Mouse (Mus musculus): ENCODE data around the gene Lect2. TPM values are rescaled to one million over a fixed set of nuclear protein-coding genes. Genes with fewer than 3 reads are reported as not detected.

Lect2 gene
- polyA plus RNA-seq (2015; fragmentation: Nextera tagmentation; extraction: Ambion mirVana), result not detected in 2 replicates

GRCm38 (mm10) chr13:56548401-56548800 lies at the start of gene Lect2:
TSS of gene Lect2 (minus strand) at chr13:56548502.
- Histone ChIP-seq H3K9me3 (no peaks in the 10 kb centered on the region), H3K4me1 (no peaks in the 10 kb centered on the region), H3K36me3 (replicated peaks) (no peaks in the 10 kb centered on the region), H3K9ac (no peak within 1 kb of the TSS), H3K4me2 (no peak within 1 kb of the TSS), H3K27ac (no peak within 1 kb of the TSS), H3K27me3 (replicated peaks) (no peaks in the 10 kb centered on the region), H3K4me3 (no peak within 1 kb of the TSS)
- no peak for ATAC-seq (replicated peaks)
- WGBS, result 72% methylated on average over 9 of the region's 9 CpGs

DNA sequence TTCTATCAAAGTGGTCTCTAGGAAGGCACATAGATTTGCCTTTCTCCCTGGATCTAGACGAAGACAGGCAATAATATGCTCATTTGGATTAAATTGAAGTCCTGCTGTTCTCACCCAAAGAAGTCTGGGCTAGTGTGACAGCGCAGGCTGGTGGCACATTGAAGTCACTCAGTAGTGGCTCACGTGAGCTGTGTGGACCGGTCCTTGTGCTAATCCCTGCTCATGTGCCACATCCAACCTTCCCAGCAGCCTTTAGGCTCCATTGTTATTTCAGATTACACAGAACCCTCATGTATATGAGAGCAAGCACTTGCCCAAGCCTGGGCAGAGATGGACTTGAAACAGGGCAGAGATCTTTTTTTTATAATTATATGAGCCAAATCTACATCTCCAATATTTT lies 49.0 kb upstream of the Lect2 start:
- no peak overlapping the region for H3K9ac ChIP-seq

GRCm38 (mm10) chr13:56595246-56595645 lies 46.9 kb upstream of the Lect2 start:
- H3K4me2 ChIP-seq, result no peak overlapping the region
- ATAC-seq (replicated peaks), result no peak
- H3K4me1 ChIP-seq, result peaks cover 10% of the 10 kb centered on the region; the same call in 1 of the 2 replicates
- 73% methylated on average over 8 of the region's 8 CpGs for WGBS
- no peak overlapping the region for H3K27ac ChIP-seq
- H3K27me3 ChIP-seq (replicated peaks), result 0 out of 2 replicates have a peak, but pooled peaks cover 2% of the 10 kb centered on the region
- H3K9ac ChIP-seq, result no peak overlapping the region
- H3K9me3 ChIP-seq, result no peaks in the 10 kb centered on the region
- H3K36me3 ChIP-seq (replicated peaks), result no peaks in the 10 kb centered on the region
- H3K4me3 ChIP-seq, result no peak overlapping the region

More for the DNA sequence above, 49.0 kb upstream of the Lect2 start:
- Histone ChIP-seq H3K4me1 (peaks cover 14% of the 10 kb centered on the region; the same call in 1 of the 2 replicates), H3K9me3 (no peaks in the 10 kb centered on the region), H3K36me3 (replicated peaks) (no peaks in the 10 kb centered on the region), H3K4me3 (no peak overlapping the region), H3K4me2 (no peak overlapping the region), H3K27ac (no peak overlapping the region), H3K27me3 (replicated peaks) (0 out of 2 replicates have a peak, but pooled peaks cover 2% of the 10 kb centered on the region)
- 42% methylated on average over 4 of the region's 4 CpGs for WGBS
- ATAC-seq (replicated peaks), result 0 out of 2 replicates have a peak, but pooled peaks have one; percentile 45

GRCm38 (mm10) chr13:56593961-56594391 lies 45.7 kb upstream of the Lect2 start:
- WGBS, result 75% methylated on average over 7 of the region's 7 CpGs
- H3K4me3 ChIP-seq, result no peak overlapping the region
- H3K9me3 ChIP-seq, result no peaks in the 10 kb centered on the region
- no peak overlapping the region for H3K4me2 ChIP-seq
- H3K4me1 ChIP-seq, result peaks cover 10% of the 10 kb centered on the region; the same call in 1 of the 2 replicates
- H3K27me3 ChIP-seq (replicated peaks), result peaks cover 2% of the 10 kb centered on the region; the same call in 1 of the 2 replicates
- no peak overlapping the region for H3K9ac ChIP-seq
- H3K36me3 ChIP-seq (replicated peaks), result no peaks in the 10 kb centered on the region
- H3K27ac ChIP-seq, result no peak overlapping the region
- no peak for ATAC-seq (replicated peaks)

- Histone ChIP-seq H3K4me1 (peaks cover 9% of the 10 kb centered on the region; the same call in 1 of the 2 replicates), H3K36me3 (replicated peaks) (no peaks in the 10 kb centered on the region), H3K9me3 (no peaks in the 10 kb centered on the region), H3K27ac (no peak overlapping the region), H3K9ac (no peak overlapping the region), H3K4me2 (no peak overlapping the region), H3K27me3 (replicated peaks) (peaks cover 2% of the 10 kb centered on the region; the same call in 1 of the 2 replicates), H3K4me3 (no peak overlapping the region)
- no peak for ATAC-seq (replicated peaks)
- WGBS, result 93% methylated on average over 5 of the region's 5 CpGs
These were observed 44.9 kb upstream of the Lect2 start for GRCm38 (mm10) chr13:56593196-56593595.

DNA sequence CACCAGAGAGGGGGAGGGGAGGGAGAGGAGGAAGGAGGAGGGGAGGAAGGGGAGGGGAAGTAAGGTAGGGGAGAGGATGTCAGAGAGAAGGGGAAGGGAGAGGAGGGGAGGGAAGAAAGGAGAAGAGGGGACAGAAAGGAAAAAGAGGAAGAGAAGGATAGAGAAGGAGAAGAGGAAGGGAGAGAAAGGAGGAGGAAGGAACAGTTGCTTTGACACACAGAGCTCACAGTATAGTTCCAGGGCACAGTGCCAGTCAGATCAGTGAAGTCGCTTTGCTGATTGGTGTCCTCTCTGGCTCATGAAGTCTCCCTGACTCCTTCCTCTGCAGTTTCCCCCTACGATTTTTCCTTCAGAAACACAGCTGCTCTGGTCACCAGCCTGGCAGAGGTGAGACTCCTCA lies 43.6 kb upstream of the Lect2 start:
- no peak overlapping the region for H3K27ac ChIP-seq
- no peak for ATAC-seq (replicated peaks)
- WGBS, result 84% methylated on average over 2 of the region's 2 CpGs
- no peak overlapping the region for H3K4me2 ChIP-seq
- H3K4me3 ChIP-seq, result no peak overlapping the region
- H3K4me1 ChIP-seq, result 0 out of 2 replicates have a peak, but pooled peaks cover 4% of the 10 kb centered on the region
- H3K36me3 ChIP-seq (replicated peaks), result no peaks in the 10 kb centered on the region
- H3K9ac ChIP-seq, result no peak overlapping the region
- H3K27me3 ChIP-seq (replicated peaks), result peaks cover 2% of the 10 kb centered on the region; the same call in 1 of the 2 replicates
- no peaks in the 10 kb centered on the region for H3K9me3 ChIP-seq

GRCm38 (mm10) chr13:56591191-56591590 lies 42.9 kb upstream of the Lect2 start:
- Histone ChIP-seq H3K9me3 (no peaks in the 10 kb centered on the region), H3K27ac (no peak overlapping the region), H3K4me1 (0 out of 2 replicates have a peak, but pooled peaks cover 4% of the 10 kb centered on the region), H3K36me3 (replicated peaks) (no peaks in the 10 kb centered on the region), H3K27me3 (replicated peaks) (peaks cover 2% of the 10 kb centered on the region; the same call in 1 of the 2 replicates), H3K4me2 (no peak overlapping the region), H3K9ac (no peak overlapping the region), H3K4me3 (no peak overlapping the region)
- WGBS, result 94% methylated on average over 8 of the region's 8 CpGs
- no peak for ATAC-seq (replicated peaks)

DNA sequence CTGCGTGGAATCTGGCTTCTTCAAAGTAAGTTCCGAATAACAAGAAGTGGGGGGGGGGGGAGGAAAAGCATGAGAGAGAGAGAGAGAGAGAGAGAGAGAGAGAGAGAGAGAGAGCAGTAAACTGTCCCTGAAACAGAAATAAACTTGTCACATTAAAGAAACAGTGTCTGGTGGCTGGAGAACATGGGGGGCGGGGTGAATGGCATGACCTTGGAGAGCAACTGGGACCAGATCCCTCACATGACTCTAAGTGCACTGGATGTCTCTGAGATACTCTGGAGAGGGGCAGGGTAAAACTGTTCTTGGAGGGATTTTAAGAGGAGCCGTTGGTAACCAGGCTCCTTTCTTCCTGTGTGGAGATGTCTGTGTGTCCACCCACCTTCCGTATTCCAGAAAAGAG lies 41.9 kb upstream of the Lect2 start:
- Histone ChIP-seq H3K9ac (no peak overlapping the region), H3K4me1 (0 out of 2 replicates have a peak, but pooled peaks cover 4% of the 10 kb centered on the region), H3K27me3 (replicated peaks) (peaks cover 2% of the 10 kb centered on the region; the same call in 1 of the 2 replicates), H3K36me3 (replicated peaks) (no peaks in the 10 kb centered on the region), H3K4me2 (no peak overlapping the region), H3K27ac (no peak overlapping the region), H3K9me3 (no peaks in the 10 kb centered on the region), H3K4me3 (no peak overlapping the region)
- 86% methylated on average over 5 of the region's 5 CpGs for WGBS
- no peak for ATAC-seq (replicated peaks)

- ATAC-seq (replicated peaks), result no peak
- Histone ChIP-seq H3K4me3 (no peak overlapping the region), H3K4me2 (no peak overlapping the region), H3K27me3 (replicated peaks) (no peaks in the 10 kb centered on the region; the same call in 1 of the 2 replicates), H3K36me3 (replicated peaks) (no peaks in the 10 kb centered on the region), H3K4me1 (no peaks in the 10 kb centered on the region), H3K27ac (no peak overlapping the region), H3K9me3 (no peaks in the 10 kb centered on the region), H3K9ac (no peak overlapping the region)
- whole genome bisulfite sequencing, result 75% methylated on average over 14 of the region's 14 CpGs
These were observed 40.3 kb upstream of the Lect2 start for GRCm38 (mm10) chr13:56588454-56589117.

DNA sequence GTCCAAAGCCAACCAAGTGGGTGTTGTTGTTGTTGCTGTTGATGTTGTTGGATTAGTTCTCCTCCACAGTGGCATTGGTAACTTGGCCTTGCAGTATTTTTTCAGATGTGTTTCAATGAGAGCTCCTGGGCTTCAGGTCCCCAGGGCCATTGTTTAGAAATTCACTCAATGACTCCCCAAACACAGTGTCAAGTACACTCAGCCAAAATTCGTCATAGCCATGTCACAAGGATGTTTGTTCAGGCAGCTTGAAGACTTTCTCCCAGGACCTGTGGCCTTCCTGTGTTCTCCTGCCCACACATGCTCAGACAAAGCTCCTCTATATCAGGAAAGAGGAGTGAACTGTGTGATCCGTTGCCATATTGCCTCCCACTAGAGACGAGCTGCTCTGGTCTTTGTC lies 37.7 kb upstream of the Lect2 start:
- WGBS, result 91% methylated on average over 3 of the region's 3 CpGs
- Histone ChIP-seq H3K4me1 (peaks cover 15% of the 10 kb centered on the region), H3K9me3 (no peaks in the 10 kb centered on the region), H3K36me3 (replicated peaks) (no peaks in the 10 kb centered on the region), H3K27ac (no peak overlapping the region), H3K4me2 (no peak overlapping the region), H3K27me3 (replicated peaks) (no peaks in the 10 kb centered on the region; the same call in 1 of the 2 replicates), H3K4me3 (no peak overlapping the region), H3K9ac (no peak overlapping the region)
- ATAC-seq (replicated peaks), result no peak

DNA sequence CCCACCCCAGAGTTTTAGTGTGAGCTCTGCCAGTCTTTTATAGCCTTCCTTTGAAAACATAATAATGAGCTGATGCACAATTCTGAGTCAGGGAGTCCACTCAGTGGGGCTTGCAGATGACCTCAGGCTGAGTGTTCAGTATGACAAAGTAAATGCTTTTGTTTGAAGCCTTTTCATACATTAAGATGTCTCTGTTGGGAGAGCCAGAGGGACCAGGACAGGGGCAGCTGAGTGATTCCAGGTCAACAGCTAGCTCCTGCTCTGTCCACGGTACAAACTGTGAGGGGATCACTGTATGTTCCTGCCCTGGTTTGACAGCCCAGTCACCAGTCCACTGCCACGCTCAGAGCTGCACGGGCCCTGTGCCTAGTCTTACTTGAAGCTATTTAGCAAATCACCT lies 34.4 kb upstream of the Lect2 start:
- H3K4me2 ChIP-seq, result no peak overlapping the region
- peaks cover 15% of the 10 kb centered on the region for H3K4me1 ChIP-seq
- H3K36me3 ChIP-seq (replicated peaks), result no peaks in the 10 kb centered on the region
- no peak for ATAC-seq (replicated peaks)
- no peak overlapping the region for H3K4me3 ChIP-seq
- no peaks in the 10 kb centered on the region for H3K9me3 ChIP-seq
- WGBS, result 21% methylated on average over 3 of the region's 3 CpGs
- H3K9ac ChIP-seq, result no peak overlapping the region
- no peak overlapping the region for H3K27ac ChIP-seq
- no peaks in the 10 kb centered on the region for H3K27me3 ChIP-seq (replicated peaks)

GRCm38 (mm10) chr13:56581961-56582434 lies 33.7 kb upstream of the Lect2 start:
- Histone ChIP-seq H3K27ac (peak overlapping the region; percentile 47), H3K9ac (no peak overlapping the region), H3K36me3 (replicated peaks) (no peaks in the 10 kb centered on the region), H3K27me3 (replicated peaks) (no peaks in the 10 kb centered on the region), H3K4me3 (no peak overlapping the region), H3K4me2 (peak overlapping the region; percentile 26), H3K4me1 (peaks cover 15% of the 10 kb centered on the region), H3K9me3 (no peaks in the 10 kb centered on the region)
- ATAC-seq (replicated peaks), result peak; percentile 90
- WGBS, result 1% methylated on average over 6 of the region's 6 CpGs
